Mouse (Mus musculus) neural tube, embryonic 12.5 days (tissue): ENCODE results near the gene Hpcal1. TPM values are rescaled to one million over a fixed set of nuclear protein-coding genes. Genes with fewer than 3 reads are reported as not detected.
A peak's percentile ranks its signal among the peaks of the same experiment; 100 is the strongest.

ENCODE experiments used
- ATAC-seq: fragments of 200-750 bp; cut with Nextera tagmentation; 2 replicates; pipeline ENCODE4 v1.8.0; 2017; ENCODE audit warnings: low read depth, mild to moderate bottlenecking, moderate TSS enrichment, moderate library complexity; ENCODE audit not compliant: low FRiP score
- H3K27ac ChIP-seq: fragments of 300-500 bp; sonication (generic); 2 replicates; pipeline ENCODE4 v1.5.1; 2016
- H3K27me3 ChIP-seq: fragments of 300-500 bp; sonication (generic); replicated peaks from 2 replicates; pipeline ENCODE4 v1.6.1; 2016; ENCODE audit warnings: mild to moderate bottlenecking
- H3K36me3 ChIP-seq: fragments of 300-500 bp; sonication (generic); 2 replicates; pipeline ENCODE4 v1.6.1; 2016; ENCODE audit warnings: mild to moderate bottlenecking
- H3K4me1 ChIP-seq: fragments of 300-500 bp; sonication (generic); 2 replicates; pipeline ENCODE4 v1.6.1; 2016
- H3K4me2 ChIP-seq: fragments of 300-500 bp; sonication (generic); replicated peaks from 2 replicates; pipeline ENCODE4 v1.6.1; 2016; ENCODE audit warnings: mild to moderate bottlenecking
- H3K4me3 ChIP-seq: fragments of 300-500 bp; sonication (generic); 2 replicates; pipeline ENCODE4 v1.5.1; 2016
- H3K9ac ChIP-seq: fragments of 300-500 bp; sonication (generic); 2 replicates; pipeline ENCODE4 v1.6.1; 2016; ENCODE audit warnings: mild to moderate bottlenecking
- H3K9me3 ChIP-seq: fragments of 300-500 bp; sonication (generic); 2 replicates; pipeline ENCODE4 v1.6.1; 2016; ENCODE audit warnings: mild to moderate bottlenecking
- WGBS: fragments of 180-500 bp; shearing (Covaris S2); methylation state at CpG from one replicate; pipeline ENCODE4 v1.1.7; 2016; 5-methylcytosine and 5-hydroxymethylcytosine counted together
- polyA plus RNA-seq: library from polyadenylated mRNA; unstranded; fragments of >200 nt; fragmentation: Nextera tagmentation; extraction: Ambion mirVana; gene quantifications from 2 replicates; pipeline ENCODE4 v1.2.1, GENCODE M21; 2016

Gene Hpcal1
- polyA plus RNA-seq, 1 experiment from 2014 or later, result 38.6 TPM

GRCm38 (mm10) chr12:17691320-17691876 is 742 bp downstream of the Hpcal1 start:
- Histone ChIP-seq H3K9ac (peak overlapping the region; percentile 77), H3K9me3 (no peaks in the 10 kb centered on the region), H3K36me3 (no peaks in the 10 kb centered on the region), H3K27me3 (no peaks in the 10 kb centered on the region), H3K4me2 (peak overlapping the region; percentile 97), H3K4me3 (peak overlapping the region; percentile 70), H3K4me1 (peaks cover 14% of the 10 kb centered on the region), H3K27ac (no peak overlapping the region)
- under 1% methylated on average over 30 of the region's 30 CpGs for WGBS
- peak; percentile 43 for ATAC-seq

GRCm38 (mm10) chr12:17691891-17692321 is 1.2 kb downstream of the Hpcal1 start:
- Histone ChIP-seq H3K27me3 (no peaks in the 10 kb centered on the region), H3K9ac (peak overlapping the region; percentile 77), H3K4me2 (peak overlapping the region; percentile 97), H3K4me1 (peaks cover 14% of the 10 kb centered on the region), H3K36me3 (no peaks in the 10 kb centered on the region), H3K4me3 (peak overlapping the region; percentile 70), H3K27ac (no peak overlapping the region), H3K9me3 (no peaks in the 10 kb centered on the region)
- 0% methylated on average over 23 of the region's 23 CpGs for WGBS
- no peak for ATAC-seq

GRCm38 (mm10) chr12:17692356-17692755 is 1.7 kb downstream of the Hpcal1 start:
- Histone ChIP-seq H3K4me3 (peak overlapping the region; percentile 70), H3K36me3 (no peaks in the 10 kb centered on the region), H3K4me2 (peak overlapping the region; percentile 97), H3K9me3 (no peaks in the 10 kb centered on the region), H3K27me3 (no peaks in the 10 kb centered on the region), H3K9ac (peak overlapping the region; percentile 77; the same call in 1 of the 2 replicates), H3K4me1 (peaks cover 14% of the 10 kb centered on the region), H3K27ac (no peak overlapping the region)
- 33% methylated on average over 5 of the region's 5 CpGs for WGBS
- no peak for ATAC-seq

DNA sequence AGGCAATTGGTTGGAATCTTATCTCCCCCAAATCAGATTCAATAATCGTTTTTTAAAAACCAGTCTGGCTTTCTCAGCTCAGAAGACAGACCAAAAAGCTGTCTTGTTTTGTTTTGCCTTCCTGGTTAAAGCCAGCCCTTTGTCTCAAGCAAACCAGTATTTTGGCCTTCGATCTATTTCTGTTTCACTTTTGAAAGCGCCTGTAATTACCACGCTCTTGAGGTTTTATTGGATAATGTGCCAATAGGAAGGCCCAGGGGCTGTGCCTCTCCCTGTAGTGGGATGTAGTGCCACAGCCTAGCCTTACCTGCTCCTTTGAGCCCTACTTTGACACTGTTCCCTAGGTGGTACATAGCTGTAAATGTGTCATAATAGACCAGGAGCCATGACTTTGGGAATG is 2.3 kb downstream of the Hpcal1 start:
- H3K4me2 ChIP-seq, result no peak overlapping the region
- H3K4me1 ChIP-seq, result peaks cover 14% of the 10 kb centered on the region
- no peak for ATAC-seq
- H3K36me3 ChIP-seq, result no peaks in the 10 kb centered on the region
- no peaks in the 10 kb centered on the region for H3K9me3 ChIP-seq
- WGBS, result 62% methylated on average over 4 of the region's 4 CpGs
- no peak overlapping the region for H3K9ac ChIP-seq
- H3K27me3 ChIP-seq, result no peaks in the 10 kb centered on the region
- no peak overlapping the region for H3K27ac ChIP-seq
- H3K4me3 ChIP-seq, result no peak overlapping the region

DNA sequence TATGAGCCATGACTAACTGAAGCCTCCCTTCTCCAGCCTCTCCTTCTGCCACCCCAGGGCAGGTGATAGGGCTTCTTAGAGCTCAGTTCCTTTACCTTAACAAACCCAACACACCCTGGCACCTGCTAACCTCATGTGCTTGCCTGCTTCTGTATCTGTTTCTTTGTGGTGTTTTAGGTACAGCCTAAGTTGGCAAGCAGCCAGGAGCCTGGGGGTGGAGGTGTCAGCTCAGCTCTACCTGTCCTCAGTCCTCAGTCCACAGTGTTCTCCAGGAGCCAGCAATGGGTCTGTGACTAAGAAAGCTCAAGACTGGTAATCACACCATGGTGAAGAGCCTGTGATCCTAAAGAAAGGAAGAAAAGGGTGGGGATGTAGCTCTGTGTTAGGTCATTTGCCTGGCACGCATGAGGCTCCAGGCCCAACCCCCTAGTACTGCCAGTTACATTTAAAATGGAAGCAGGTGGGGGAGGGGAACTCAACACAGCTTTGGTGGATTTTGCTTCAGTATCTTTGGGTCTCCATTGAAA is 4.0 kb downstream of the Hpcal1 start:
- H3K4me2 ChIP-seq, result no peak overlapping the region
- 66% methylated on average over 1 of the region's 1 CpGs for WGBS
- H3K36me3 ChIP-seq, result no peaks in the 10 kb centered on the region
- H3K9ac ChIP-seq, result no peak overlapping the region
- H3K27ac ChIP-seq, result no peak overlapping the region
- peaks cover 26% of the 10 kb centered on the region for H3K4me1 ChIP-seq
- H3K4me3 ChIP-seq, result no peak overlapping the region
- H3K9me3 ChIP-seq, result no peaks in the 10 kb centered on the region
- no peaks in the 10 kb centered on the region for H3K27me3 ChIP-seq
- no peak for ATAC-seq

DNA sequence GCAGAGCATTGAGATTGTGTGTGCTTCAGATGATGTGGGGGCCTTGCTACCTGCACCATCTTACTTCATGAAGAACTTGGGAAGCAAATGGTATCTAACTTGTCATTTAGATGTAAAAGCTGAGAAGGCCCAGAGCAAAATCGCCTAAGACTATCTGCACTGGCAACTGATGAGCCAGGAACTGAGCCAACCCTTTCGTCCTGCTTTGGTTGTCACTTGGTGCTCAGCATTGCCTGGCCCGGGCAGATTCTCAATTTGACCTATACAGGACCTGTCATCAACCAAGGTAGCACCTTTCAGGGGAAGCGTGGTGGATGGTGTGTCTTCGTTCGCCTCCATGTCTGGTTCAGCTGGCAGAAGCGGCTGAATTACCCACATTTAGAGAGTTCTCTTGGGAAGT is 5.7 kb downstream of the Hpcal1 start:
- 93% methylated on average over 7 of the region's 7 CpGs for WGBS
- no peaks in the 10 kb centered on the region for H3K9me3 ChIP-seq
- no peak overlapping the region for H3K27ac ChIP-seq
- peaks cover 25% of the 10 kb centered on the region for H3K4me1 ChIP-seq
- no peak overlapping the region for H3K9ac ChIP-seq
- no peaks in the 10 kb centered on the region for H3K27me3 ChIP-seq
- no peaks in the 10 kb centered on the region for H3K36me3 ChIP-seq
- H3K4me3 ChIP-seq, result no peak overlapping the region
- H3K4me2 ChIP-seq, result no peak overlapping the region
- no peak for ATAC-seq

GRCm38 (mm10) chr12:17698934-17699333 is 8.3 kb downstream of the Hpcal1 start:
- Histone ChIP-seq H3K4me3 (no peak overlapping the region), H3K27me3 (no peaks in the 10 kb centered on the region), H3K4me1 (peaks cover 13% of the 10 kb centered on the region), H3K36me3 (no peaks in the 10 kb centered on the region), H3K27ac (no peak overlapping the region), H3K4me2 (no peak overlapping the region), H3K9me3 (no peaks in the 10 kb centered on the region), H3K9ac (no peak overlapping the region)
- peak; percentile 29 for ATAC-seq
- WGBS, result 34% methylated on average over 4 of the region's 4 CpGs

- no peaks in the 10 kb centered on the region for H3K27me3 ChIP-seq
- H3K27ac ChIP-seq, result no peak overlapping the region
- H3K4me2 ChIP-seq, result no peak overlapping the region
- ATAC-seq, result peak; percentile 70
- H3K4me3 ChIP-seq, result no peak overlapping the region
- 68% methylated on average over 1 of the region's 1 CpGs for WGBS
- peaks cover 13% of the 10 kb centered on the region for H3K4me1 ChIP-seq
- H3K36me3 ChIP-seq, result no peaks in the 10 kb centered on the region
- no peak overlapping the region for H3K9ac ChIP-seq
- no peaks in the 10 kb centered on the region for H3K9me3 ChIP-seq
These were observed 8.8 kb downstream of the Hpcal1 start for GRCm38 (mm10) chr12:17699480-17699879.

GRCm38 (mm10) chr12:17701131-17701720 is 10.6 kb downstream of the Hpcal1 start:
- Histone ChIP-seq H3K9ac (no peak overlapping the region), H3K9me3 (no peaks in the 10 kb centered on the region), H3K4me2 (no peak overlapping the region), H3K27me3 (no peaks in the 10 kb centered on the region), H3K36me3 (no peaks in the 10 kb centered on the region), H3K27ac (no peak overlapping the region), H3K4me3 (no peak overlapping the region), H3K4me1 (peaks cover 13% of the 10 kb centered on the region)
- WGBS, result 70% methylated on average over 5 of the region's 5 CpGs
- no peak for ATAC-seq

DNA sequence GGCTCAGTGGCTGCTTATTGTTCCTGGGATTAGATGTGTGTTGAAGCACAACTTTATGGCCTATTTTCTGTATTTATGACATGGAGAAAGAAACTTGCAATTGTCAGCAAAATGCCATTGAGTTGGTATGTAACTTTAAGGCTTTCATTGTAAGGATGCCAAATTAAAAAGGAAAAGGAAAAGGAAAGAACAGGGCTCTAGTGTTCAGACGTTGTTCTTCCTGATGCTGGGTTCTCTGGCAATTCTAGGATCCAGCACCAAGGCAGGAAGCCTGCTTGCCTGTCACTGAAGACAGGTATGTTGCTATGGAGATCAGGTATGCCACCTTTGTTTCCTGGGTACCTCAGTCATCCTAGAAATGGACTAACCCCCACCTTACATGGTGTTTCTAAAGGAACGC is 11.1 kb downstream of the Hpcal1 start:
- Histone ChIP-seq H3K9me3 (no peaks in the 10 kb centered on the region), H3K9ac (no peak overlapping the region), H3K4me1 (peaks cover 13% of the 10 kb centered on the region), H3K4me3 (no peak overlapping the region), H3K27me3 (no peaks in the 10 kb centered on the region), H3K36me3 (no peaks in the 10 kb centered on the region), H3K27ac (no peak overlapping the region), H3K4me2 (no peak overlapping the region)
- WGBS, result 73% methylated on average over 2 of the region's 2 CpGs
- ATAC-seq, result no peak

- peaks cover 13% of the 10 kb centered on the region for H3K4me1 ChIP-seq
- 79% methylated on average over 9 of the region's 9 CpGs for WGBS
These were observed 11.7 kb downstream of the Hpcal1 start for GRCm38 (mm10) chr12:17702257-17702943.

DNA sequence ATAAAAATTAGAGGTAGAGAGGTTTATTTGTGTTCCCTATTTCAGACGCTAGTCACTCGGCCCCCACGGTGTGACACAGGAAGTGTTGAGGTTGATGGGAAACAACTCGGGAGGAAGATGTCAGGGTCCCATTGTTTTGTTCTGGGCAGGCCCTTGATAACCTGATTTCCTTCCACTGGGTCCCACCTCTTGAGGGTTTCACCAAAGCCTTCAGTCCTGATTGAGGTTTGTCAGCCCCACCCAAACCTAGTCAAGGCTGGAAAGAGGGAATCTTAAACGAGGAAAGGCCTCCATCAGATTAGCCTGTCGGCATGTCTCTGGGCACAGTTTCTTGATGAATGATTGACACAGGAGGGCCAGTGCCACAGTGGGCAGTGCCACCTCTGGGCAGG is 12.3 kb downstream of the Hpcal1 start:
- Histone ChIP-seq H3K4me1 (peaks cover 13% of the 10 kb centered on the region), H3K27me3 (no peaks in the 10 kb centered on the region), H3K27ac (no peak overlapping the region), H3K9ac (no peak overlapping the region), H3K9me3 (no peaks in the 10 kb centered on the region), H3K4me2 (no peak overlapping the region), H3K36me3 (no peaks in the 10 kb centered on the region), H3K4me3 (no peak overlapping the region)
- 88% methylated on average over 6 of the region's 6 CpGs for WGBS
- no peak for ATAC-seq

More at GRCm38 (mm10) chr12:17702257-17702943, 11.7 kb downstream of the Hpcal1 start:
- Histone ChIP-seq H3K4me2 (no peak overlapping the region), H3K9ac (no peak overlapping the region), H3K36me3 (no peaks in the 10 kb centered on the region), H3K9me3 (no peaks in the 10 kb centered on the region), H3K27me3 (no peaks in the 10 kb centered on the region), H3K4me3 (no peak overlapping the region), H3K27ac (no peak overlapping the region)
- no peak for ATAC-seq
